Mouse (Mus musculus): ENCODE results near the gene Nt5c3b. TPM values are rescaled to one million over a fixed set of nuclear protein-coding genes. Genes with fewer than 3 reads are reported as not detected.
A peak's percentile ranks its signal among the peaks of the same experiment; 100 is the strongest.

Gene Nt5c3b
- polyA plus RNA-seq, 1 experiment = 79.9 TPM

DNA sequence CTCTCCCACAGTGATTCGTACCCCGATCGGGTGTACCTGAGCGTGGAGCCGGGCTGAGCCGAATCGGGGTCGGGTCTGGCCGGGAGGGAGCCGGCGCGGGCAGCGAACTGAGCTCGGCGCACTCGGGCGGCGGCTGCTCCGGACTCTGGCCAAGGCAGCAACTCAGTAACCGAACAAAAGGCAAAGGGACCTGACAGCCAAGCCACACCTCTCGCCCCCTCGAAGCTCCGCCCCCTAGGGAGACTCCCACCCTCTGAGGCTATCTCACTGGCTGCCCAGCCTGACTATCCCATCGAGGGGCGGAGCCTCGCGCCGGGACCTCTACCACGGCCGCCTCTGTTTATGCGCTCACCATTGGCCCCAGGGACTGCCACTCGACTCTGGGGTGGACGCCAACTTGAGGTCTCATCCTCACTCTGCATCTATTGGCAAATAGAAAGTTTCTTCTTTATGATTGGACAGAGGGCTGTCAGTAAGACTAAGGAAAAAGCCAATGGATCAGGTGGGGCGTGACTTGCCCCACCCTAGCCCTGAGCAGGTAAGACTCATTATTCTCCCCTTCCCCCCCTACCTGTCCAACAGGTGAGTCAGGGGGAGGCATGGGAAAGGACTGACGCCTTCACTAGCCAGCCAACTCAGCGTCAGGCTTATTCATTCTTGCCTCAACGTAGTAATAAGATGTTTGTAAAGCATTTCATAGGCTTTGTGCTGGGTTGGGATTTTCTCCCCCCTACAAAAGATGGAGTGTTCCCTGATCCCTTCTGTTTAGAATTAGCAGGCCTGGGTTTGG lies 43.8 kb downstream of the Nt5c3b start, which contains the start of gene Jup:
Jup (minus strand) TSS at position 164 of the 790 bp plus-strand sequence.
- peak; percentile 100 for DNase-seq
- Histone ChIP-seq H3K4me1 (ENCODE audit: control insufficient read depth, insufficient read depth, low read length) (peaks cover 19% of the 10 kb centered on the region), H3K4me3 (replicated peaks; ENCODE audit: insufficient read depth, low read depth, low read length) (peak within 1 kb of the TSS; percentile 83), H3K27ac (ENCODE audit: insufficient read depth, low read length) (peak within 1 kb of the TSS; percentile 82), H3K27me3 (ENCODE audit: control insufficient read depth, insufficient read depth, low read length) (no peaks in the 10 kb centered on the region)
- peak; percentile 96 for TF ChIP-seq POLR2A (IDR thresholded peaks at IDR 0.05; ENCODE audit: borderline replicate concordance, insufficient read depth, low read length)
- no peak for TF ChIP-seq CTCF (IDR thresholded peaks at IDR 0.05; ENCODE audit: borderline replicate concordance, insufficient read depth, low read depth, low read length)
- under 1% methylated on average over 37 of the region's 37 CpGs for WGBS

DNA sequence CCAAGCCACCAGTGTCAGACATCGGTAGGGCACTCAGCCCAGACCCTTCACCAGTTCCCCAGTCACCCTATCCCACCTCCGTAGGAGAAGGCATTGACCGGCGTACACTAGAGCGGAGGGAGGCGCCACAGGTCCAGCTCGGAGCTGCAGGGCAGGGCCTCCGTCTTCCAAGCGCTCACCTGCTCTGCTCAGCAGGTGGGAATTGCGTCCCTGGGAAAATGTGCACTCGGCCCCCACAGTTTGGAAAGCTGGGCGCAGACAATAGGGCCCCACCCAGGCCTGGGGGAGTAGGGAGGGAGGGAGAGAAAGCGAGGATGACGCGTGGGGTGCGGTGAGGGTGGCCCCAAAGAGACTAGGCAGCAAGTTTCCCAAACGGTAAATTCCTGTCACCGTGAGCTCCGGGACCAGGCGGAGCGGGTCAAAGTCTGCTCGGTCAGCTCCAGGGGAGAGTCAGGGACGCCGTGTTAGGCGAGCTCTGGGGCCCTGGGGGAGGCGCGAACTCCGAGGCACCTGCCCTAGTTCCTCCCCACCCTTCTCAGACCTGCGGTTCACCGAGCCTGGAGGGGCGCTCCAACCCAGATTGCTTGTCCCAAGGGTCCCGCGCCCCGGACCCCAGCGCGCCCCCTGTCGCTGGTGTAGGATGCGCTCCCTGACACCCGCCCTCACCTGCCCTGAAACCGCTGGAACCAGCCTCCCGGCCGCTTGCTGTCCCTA lies 44.6 kb downstream of the Nt5c3b start:
- TF ChIP-seq CTCF (IDR thresholded peaks at IDR 0.05; ENCODE audit: borderline replicate concordance, insufficient read depth, low read depth, low read length) (no peak), POLR2A (IDR thresholded peaks at IDR 0.05; ENCODE audit: borderline replicate concordance, insufficient read depth, low read length) (0 out of 2 replicates have a peak, but pooled peaks have one; percentile 22)
- H3K4me1 ChIP-seq (ENCODE audit: control insufficient read depth, insufficient read depth, low read length) = peaks cover 24% of the 10 kb centered on the region
- DNase-seq = peak; percentile 80 to 85
- H3K27ac ChIP-seq (ENCODE audit: insufficient read depth, low read length) = peak overlapping the region; percentile 82
- under 1% methylated on average over 42 of the region's 42 CpGs for WGBS
- H3K27me3 ChIP-seq (ENCODE audit: control insufficient read depth, insufficient read depth, low read length) = no peaks in the 10 kb centered on the region
- peak overlapping the region; percentile 83 for H3K4me3 ChIP-seq (replicated peaks; ENCODE audit: insufficient read depth, low read depth, low read length)

DNA sequence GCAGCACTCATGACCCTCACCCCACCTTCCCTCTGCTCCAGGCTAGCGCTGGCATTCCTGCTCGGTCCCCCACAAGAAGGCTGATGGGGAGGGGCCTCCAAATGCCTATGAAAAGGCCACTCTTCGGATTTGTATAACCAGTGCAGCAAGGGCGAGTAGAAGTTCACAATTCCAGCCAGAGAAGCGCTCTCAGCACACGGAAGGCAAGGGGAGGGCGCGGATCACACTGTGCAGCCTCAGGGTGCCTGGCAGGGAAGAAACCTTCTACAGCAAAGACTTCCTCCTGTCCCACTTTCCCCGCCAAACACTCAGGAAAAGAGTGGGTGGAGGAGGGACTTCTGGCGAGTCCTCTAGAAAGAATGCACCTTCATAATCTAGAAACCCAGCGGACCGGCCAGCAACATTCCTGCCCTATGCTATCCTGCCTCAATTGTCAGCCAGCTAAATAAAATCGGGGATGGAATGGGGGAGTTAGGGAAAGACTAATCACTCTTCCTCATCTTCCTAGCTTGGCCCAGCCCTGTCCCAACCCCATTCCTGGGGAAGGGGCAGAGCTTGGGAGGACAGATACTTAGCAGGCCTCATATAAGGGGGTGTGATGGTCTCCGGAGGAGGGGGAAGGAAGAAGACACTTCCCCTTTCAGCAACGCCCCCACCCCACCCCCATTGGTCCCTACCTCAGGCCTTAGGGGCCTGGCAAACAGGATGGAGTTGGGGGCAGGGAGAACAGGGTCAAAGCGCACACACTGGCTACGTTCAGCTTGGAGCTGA lies 45.6 kb downstream of the Nt5c3b start:
- DNase-seq = peak; percentile 80 to 86
- TF ChIP-seq CTCF (IDR thresholded peaks at IDR 0.05; ENCODE audit: borderline replicate concordance, insufficient read depth, low read depth, low read length) = no peak
- TF ChIP-seq POLR2A (IDR thresholded peaks at IDR 0.05; ENCODE audit: borderline replicate concordance, insufficient read depth, low read length) = no peak; the same call in 1 of the 2 replicates
- Histone ChIP-seq H3K4me1 (ENCODE audit: control insufficient read depth, insufficient read depth, low read length) (peaks cover 28% of the 10 kb centered on the region), H3K27ac (ENCODE audit: insufficient read depth, low read length) (peak overlapping the region; percentile 82), H3K4me3 (replicated peaks; ENCODE audit: insufficient read depth, low read depth, low read length) (peak overlapping the region; percentile 83), H3K27me3 (ENCODE audit: control insufficient read depth, insufficient read depth, low read length) (no peaks in the 10 kb centered on the region)
- WGBS = 4% methylated on average over 17 of the region's 17 CpGs

- peak overlapping the region; percentile 83 for H3K4me3 ChIP-seq (replicated peaks; ENCODE audit: insufficient read depth, low read depth, low read length)
- DNase-seq = peak; percentile 85 to 94
- WGBS = 9% methylated on average over 11 of the region's 11 CpGs
Observed at GRCm38 (mm10) chr11:100395200-100395599, 46.4 kb downstream of the Nt5c3b start.

GRCm38 (mm10) chr11:100394353-100395074 lies 47.1 kb downstream of the Nt5c3b start:
- TF ChIP-seq POLR2A (IDR thresholded peaks at IDR 0.05; ENCODE audit: borderline replicate concordance, insufficient read depth, low read length) (no peak), CTCF (IDR thresholded peaks at IDR 0.05; ENCODE audit: borderline replicate concordance, insufficient read depth, low read depth, low read length) (no peak)
- WGBS = 49% methylated on average over 5 of the region's 5 CpGs
- no peak for DNase-seq
- Histone ChIP-seq H3K27ac (ENCODE audit: insufficient read depth, low read length) (peak overlapping the region; percentile 82), H3K4me3 (replicated peaks; ENCODE audit: insufficient read depth, low read depth, low read length) (peak overlapping the region; percentile 83), H3K4me1 (ENCODE audit: control insufficient read depth, insufficient read depth, low read length) (peaks cover 42% of the 10 kb centered on the region), H3K27me3 (ENCODE audit: control insufficient read depth, insufficient read depth, low read length) (no peaks in the 10 kb centered on the region)

More at GRCm38 (mm10) chr11:100395200-100395599, 46.4 kb downstream of the Nt5c3b start:
- Histone ChIP-seq H3K4me1 (ENCODE audit: control insufficient read depth, insufficient read depth, low read length) (peaks cover 36% of the 10 kb centered on the region), H3K27me3 (ENCODE audit: control insufficient read depth, insufficient read depth, low read length) (no peaks in the 10 kb centered on the region), H3K27ac (ENCODE audit: insufficient read depth, low read length) (peak overlapping the region; percentile 82)
- TF ChIP-seq POLR2A (IDR thresholded peaks at IDR 0.05; ENCODE audit: borderline replicate concordance, insufficient read depth, low read length) (0 out of 2 replicates have a peak, but pooled peaks have one; percentile 21), CTCF (IDR thresholded peaks at IDR 0.05; ENCODE audit: borderline replicate concordance, insufficient read depth, low read depth, low read length) (no peak)

GRCm38 (mm10) chr11:100393733-100394132 lies 47.9 kb downstream of the Nt5c3b start:
- peak overlapping the region; percentile 31; the same call in 1 of the 2 replicates for H3K27ac ChIP-seq (ENCODE audit: insufficient read depth, low read length)
- peak overlapping the region; percentile 28 for H3K4me3 ChIP-seq (replicated peaks; ENCODE audit: insufficient read depth, low read depth, low read length)
- peak; percentile 62 to 72 for DNase-seq
- H3K4me1 ChIP-seq (ENCODE audit: control insufficient read depth, insufficient read depth, low read length) = peaks cover 46% of the 10 kb centered on the region
- H3K27me3 ChIP-seq (ENCODE audit: control insufficient read depth, insufficient read depth, low read length) = no peaks in the 10 kb centered on the region
- TF ChIP-seq CTCF (IDR thresholded peaks at IDR 0.05; ENCODE audit: borderline replicate concordance, insufficient read depth, low read depth, low read length) (no peak), POLR2A (IDR thresholded peaks at IDR 0.05; ENCODE audit: borderline replicate concordance, insufficient read depth, low read length) (no peak)
- WGBS = 24% methylated on average over 7 of the region's 7 CpGs

Data from cerebellum, adult 2 months (tissue).